Mouse (Mus musculus) olfactory bulb, adult 2 months (tissue): ENCODE results near the gene Cirbp. TPM values are rescaled to one million over a fixed set of nuclear protein-coding genes. Genes with fewer than 3 reads are reported as not detected.

Experiments used
- H3K27ac ChIP-seq: fragments of 200-500 bp; 2 replicates; pipeline ENCODE4 v1.5.1; 2012; ENCODE audit warnings: low read depth, low read length; ENCODE audit not compliant: insufficient read depth
- H3K4me1 ChIP-seq: fragments of 200-500 bp; 2 replicates; pipeline ENCODE4 v1.6.1; 2012; ENCODE audit warnings: low read length; ENCODE audit not compliant: control insufficient read depth, insufficient read depth
- H3K4me3 ChIP-seq: fragments of 200-500 bp; 2 replicates; pipeline ENCODE4 v1.5.1; 2012; ENCODE audit warnings: mild to moderate bottlenecking, low read depth, low read length, moderate library complexity; ENCODE audit not compliant: insufficient read depth
- CTCF ChIP-seq: fragments of 200-500 bp; IDR thresholded peaks from 2 replicates; pipeline ENCODE4 v1.5.1; 2012; ENCODE audit warnings: low read depth, mild to moderate bottlenecking, low read length, moderate library complexity; ENCODE audit not compliant: insufficient read depth
- POLR2A ChIP-seq: fragments of 200-500 bp; IDR thresholded peaks from 2 replicates; pipeline ENCODE4 v1.6.1; 2012; ENCODE audit warnings: mild to moderate bottlenecking, low read depth, low read length, moderate library complexity; ENCODE audit not compliant: insufficient read depth
- WGBS: fragments of 180-500 bp; shearing (Covaris S2); methylation state at CpG from one replicate; pipeline ENCODE4 v1.1.7; 2018; 5-methylcytosine and 5-hydroxymethylcytosine counted together
- polyA plus RNA-seq: library from polyadenylated mRNA; stranded (reverse); fragments of >200 nt; gene quantifications from 2 replicates; pipeline ENCODE4 v1.2.4, GENCODE M21; 2012; ENCODE audit warnings: low replicate concordance; ENCODE audit not compliant: missing spikeins, insufficient read depth, insufficient read length

The Cirbp gene
- polyA plus RNA-seq, 1 experiment: not detected

GRCm38 (mm10) chr10:80177441-80178279, 11.9 kb downstream of the Cirbp start:
- Histone ChIP-seq H3K4me3 (no peak overlapping the region), H3K4me1 (peaks cover 23% of the 10 kb centered on the region), H3K27ac (no peak overlapping the region)
- TF ChIP-seq CTCF: no peak
- no peak for TF ChIP-seq POLR2A
- WGBS: 83% methylated on average over 7 of the region's 7 CpGs

- WGBS: 6% methylated on average over 96 of the region's 106 CpGs
- H3K4me3 ChIP-seq: peak within 1 kb of the TSS; percentile 90
- H3K27ac ChIP-seq: peak within 1 kb of the TSS; percentile 58
- peaks cover 21% of the 10 kb centered on the region for H3K4me1 ChIP-seq
- TF ChIP-seq POLR2A: peak; percentile 66
- TF ChIP-seq CTCF: no peak
Measured at GRCm38 (mm10) chr10:80179068-80180051, 13.6 kb downstream of the Cirbp start, which contains the start of gene Efna2. Gene Efna2, plus strand, starts transcription at chr10:80179482.

GRCm38 (mm10) chr10:80180288-80180687, 14.5 kb downstream of the Cirbp start:
- TF ChIP-seq CTCF (no peak), POLR2A (no peak)
- no peak overlapping the region for H3K27ac ChIP-seq
- peak overlapping the region; percentile 90 for H3K4me3 ChIP-seq
- H3K4me1 ChIP-seq: peaks cover 21% of the 10 kb centered on the region
- WGBS: 45% methylated on average over 6 of the region's 6 CpGs

- Histone ChIP-seq H3K4me3 (0 out of 2 replicates have a peak overlapping the region, but pooled peaks have one; percentile 9), H3K4me1 (peaks cover 23% of the 10 kb centered on the region), H3K27ac (no peak overlapping the region)
- WGBS: 46% methylated on average over 5 of the region's 5 CpGs
- TF ChIP-seq CTCF: no peak
- no peak for TF ChIP-seq POLR2A
Measured at GRCm38 (mm10) chr10:80180823-80181222, 15.0 kb downstream of the Cirbp start.

GRCm38 (mm10) chr10:80182547-80182946, 16.8 kb downstream of the Cirbp start:
- H3K4me3 ChIP-seq: no peak overlapping the region
- peaks cover 23% of the 10 kb centered on the region for H3K4me1 ChIP-seq

GRCm38 (mm10) chr10:80186649-80187048, 20.9 kb downstream of the Cirbp start:
- 68% methylated on average over 27 of the region's 27 CpGs for WGBS
- Histone ChIP-seq H3K27ac (no peak overlapping the region), H3K4me3 (no peak overlapping the region), H3K4me1 (peaks cover 14% of the 10 kb centered on the region; the same call in 1 of the 2 replicates)
- TF ChIP-seq POLR2A (no peak), CTCF (no peak)

More at GRCm38 (mm10) chr10:80182547-80182946, 16.8 kb downstream of the Cirbp start:
- TF ChIP-seq POLR2A (no peak), CTCF (no peak)
- no peak overlapping the region for H3K27ac ChIP-seq
- 92% methylated on average over 7 of the region's 7 CpGs for WGBS

GRCm38 (mm10) chr10:80187739-80188138, 22.0 kb downstream of the Cirbp start:
- no peak overlapping the region for H3K4me3 ChIP-seq
- 90% methylated on average over 10 of the region's 10 CpGs for WGBS
- TF ChIP-seq POLR2A (no peak), CTCF (0 out of 2 replicates have a peak, but pooled peaks have one; percentile 10)
- peaks cover 12% of the 10 kb centered on the region; the same call in 1 of the 2 replicates for H3K4me1 ChIP-seq
- H3K27ac ChIP-seq: no peak overlapping the region

- no peak for TF ChIP-seq CTCF
- TF ChIP-seq POLR2A: no peak
- WGBS: 84% methylated on average over 15 of the region's 15 CpGs
- no peak overlapping the region for H3K27ac ChIP-seq
- peaks cover 12% of the 10 kb centered on the region; the same call in 1 of the 2 replicates for H3K4me1 ChIP-seq
- H3K4me3 ChIP-seq: no peak overlapping the region
Measured at GRCm38 (mm10) chr10:80188453-80189024, 22.8 kb downstream of the Cirbp start.
